Mouse (Mus musculus) embryonic facial prominence, embryonic 11.5 days (tissue): ENCODE results near the gene Pomgnt1. TPM values are rescaled to one million over a fixed set of nuclear protein-coding genes. Genes with fewer than 3 reads are reported as not detected.

Experiments used
- ATAC-seq: fragments of 200-750 bp; cut with Nextera tagmentation; replicated peaks from 2 replicates; pipeline ENCODE4 v1.8.0; 2017; ENCODE audit warnings: low read depth; ENCODE audit not compliant: insufficient number of reproducible peaks, low FRiP score, low TSS enrichment
- DNase-seq: peaks from one replicate; pipeline ENCODE4 v3.0.0-alpha.2; 2015; ENCODE audit warnings: low spot score
- H3K27ac ChIP-seq: fragments of 300-500 bp; sonication (generic); replicated peaks from 2 replicates; pipeline ENCODE4 v1.5.1; 2014; ENCODE audit warnings: mild to moderate bottlenecking, low read depth, low read length, control low read depth
- H3K27me3 ChIP-seq: fragments of 300-500 bp; sonication (generic); 2 replicates; pipeline ENCODE4 v1.6.1; 2014; ENCODE audit warnings: mild to moderate bottlenecking, low read length, moderate library complexity, mixed read lengths; ENCODE audit not compliant: control insufficient read depth, insufficient read depth
- H3K36me3 ChIP-seq: fragments of 300-500 bp; sonication (generic); replicated peaks from 2 replicates; pipeline ENCODE4 v1.6.1; 2014; ENCODE audit warnings: low read depth, mild to moderate bottlenecking, low read length, moderate library complexity, mixed read lengths; ENCODE audit not compliant: control insufficient read depth, insufficient read depth
- H3K4me1 ChIP-seq: fragments of 300-500 bp; sonication (generic); 2 replicates; pipeline ENCODE4 v1.6.1; 2014; ENCODE audit warnings: low read length, mixed read lengths; ENCODE audit not compliant: control insufficient read depth, insufficient read depth
- H3K4me2 ChIP-seq: fragments of 300-500 bp; sonication (generic); 2 replicates; pipeline ENCODE4 v1.6.1; 2014; ENCODE audit warnings: low read depth, mild to moderate bottlenecking, control low read depth, low read length, moderate library complexity
- H3K4me3 ChIP-seq: fragments of 300-500 bp; sonication (generic); 2 replicates; pipeline ENCODE4 v1.5.1; 2014; ENCODE audit warnings: low read depth, low read length, control low read depth
- H3K9ac ChIP-seq: fragments of 300-500 bp; sonication (generic); replicated peaks from 2 replicates; pipeline ENCODE4 v1.6.1; 2014; ENCODE audit warnings: mild to moderate bottlenecking, control low read depth, low read length
- H3K9me3 ChIP-seq: fragments of 300-500 bp; sonication (generic); replicated peaks from 2 replicates; pipeline ENCODE4 v1.6.1; 2016; ENCODE audit warnings: mild to moderate bottlenecking, low read length, inconsistent platforms, mixed read lengths; ENCODE audit not compliant: control insufficient read depth
- WGBS: fragments of 180-500 bp; shearing (Covaris S2); extraction: QIAGEN DNeasy Blood & Tissue Kit; methylation state at CpG from one replicate; pipeline ENCODE4 v1.1.7; 2014; 5-methylcytosine and 5-hydroxymethylcytosine counted together
- polyA plus RNA-seq: library from polyadenylated mRNA; unstranded; fragments of >200 nt; fragmentation: Nextera tagmentation; extraction: Ambion mirVana; gene quantifications from 2 replicates; pipeline ENCODE4 v1.2.1, GENCODE M21; 2014

Gene Pomgnt1
- polyA plus RNA-seq, 1 experiment from 2014 or later = 52.7 TPM

DNA sequence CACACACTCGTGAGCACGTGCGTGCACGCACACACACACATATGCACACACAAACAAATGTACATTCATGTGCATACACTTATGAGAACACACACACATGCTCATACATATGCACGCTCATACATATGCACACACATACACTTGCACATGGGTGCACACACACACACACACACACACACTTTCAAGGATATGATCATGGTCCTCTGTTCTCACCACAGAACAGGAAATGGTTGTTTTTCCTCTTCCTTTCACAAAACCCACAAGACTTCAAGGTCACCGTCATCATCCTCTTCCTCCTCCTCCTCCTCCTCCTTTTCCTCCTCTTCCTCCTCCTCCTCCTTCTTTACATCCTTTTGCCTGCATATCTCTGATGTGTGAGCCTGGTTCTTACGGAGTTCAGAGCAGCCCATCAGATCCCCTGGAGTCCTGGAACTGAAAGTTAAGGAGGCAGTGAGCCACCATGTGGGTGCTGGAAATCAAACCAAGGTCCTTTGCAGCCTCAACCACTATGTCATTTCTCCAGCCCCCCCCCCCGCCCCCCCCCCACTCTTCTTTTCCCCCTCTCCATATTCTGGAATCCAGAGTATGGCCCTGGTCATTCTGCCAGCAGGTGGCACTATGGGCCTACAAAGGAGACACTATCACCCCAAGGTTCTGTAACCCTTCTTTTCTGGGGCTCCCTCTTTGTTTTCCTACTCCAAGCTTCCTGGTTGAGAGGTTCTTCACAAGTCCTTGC, 45.1 kb downstream of the Pomgnt1 start:
- DNase-seq = peak; percentile 81
- no peaks in the 10 kb centered on the region for H3K27me3 ChIP-seq
- WGBS = 83% methylated on average over 7 of the region's 8 CpGs
- H3K4me3 ChIP-seq = no peak overlapping the region
- H3K9ac ChIP-seq = no peak overlapping the region
- H3K36me3 ChIP-seq = no peaks in the 10 kb centered on the region
- H3K4me1 ChIP-seq = no peaks in the 10 kb centered on the region
- ATAC-seq = no peak; the same call in 1 of the 2 replicates
- no peak overlapping the region for H3K27ac ChIP-seq
- no peaks in the 10 kb centered on the region for H3K9me3 ChIP-seq
- H3K4me2 ChIP-seq = no peak overlapping the region

DNA sequence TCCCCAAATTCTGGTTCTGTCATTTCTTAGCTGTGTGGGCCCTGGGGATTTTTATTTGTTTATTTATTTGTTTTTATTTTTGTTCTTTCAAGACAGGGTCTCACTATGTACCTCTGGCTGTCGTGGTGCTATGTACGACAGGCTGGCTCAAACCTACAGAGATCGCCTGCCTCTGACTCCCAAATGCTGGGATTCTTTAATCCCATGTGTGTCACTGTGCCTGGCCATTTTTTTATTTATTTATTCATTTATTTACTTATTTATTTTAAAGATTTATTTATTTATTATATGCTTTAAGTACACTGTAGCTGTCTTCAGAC, 45.7 kb downstream of the Pomgnt1 start:
- DNase-seq (no peak), ATAC-seq (no peak; the same call in 1 of the 2 replicates)
- Histone ChIP-seq H3K4me1 (no peaks in the 10 kb centered on the region), H3K9ac (no peak overlapping the region), H3K4me3 (no peak overlapping the region), H3K9me3 (no peaks in the 10 kb centered on the region), H3K27me3 (no peaks in the 10 kb centered on the region), H3K4me2 (no peak overlapping the region), H3K27ac (no peak overlapping the region), H3K36me3 (no peaks in the 10 kb centered on the region)
- 76% methylated on average over 3 of the region's 3 CpGs for WGBS

DNA sequence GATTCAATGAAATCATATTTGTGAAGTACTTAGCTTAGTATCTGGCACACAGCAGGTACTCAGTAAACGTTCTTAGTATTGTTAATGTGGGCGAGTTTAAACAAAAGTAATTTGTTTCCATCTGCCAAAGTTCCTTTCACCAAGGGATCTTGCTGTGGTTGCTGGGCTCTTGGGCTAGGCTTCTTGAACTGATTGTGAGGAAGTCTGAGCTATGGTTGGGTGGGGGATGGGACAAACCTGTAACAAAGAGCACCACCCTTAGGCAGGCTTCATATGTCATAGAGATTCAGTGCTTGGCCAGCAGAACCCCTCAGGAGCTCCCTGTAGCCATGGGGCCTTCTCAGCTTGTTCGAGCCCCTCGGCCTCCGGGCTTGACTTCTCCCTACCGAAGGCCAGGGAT, 49.4 kb downstream of the Pomgnt1 start, which contains the start of the genes 1700042G07Rik and Gm49337:
Gene 1700042G07Rik, plus strand, starts transcription at position 301 of the 400 bp plus-strand sequence.
Gene Gm49337, plus strand, starts transcription at position 313 of the 400 bp plus-strand sequence.
- no peak for ATAC-seq
- no peak within 1 kb of the TSS for H3K4me2 ChIP-seq
- H3K27ac ChIP-seq = no peak within 1 kb of the TSS

DNA sequence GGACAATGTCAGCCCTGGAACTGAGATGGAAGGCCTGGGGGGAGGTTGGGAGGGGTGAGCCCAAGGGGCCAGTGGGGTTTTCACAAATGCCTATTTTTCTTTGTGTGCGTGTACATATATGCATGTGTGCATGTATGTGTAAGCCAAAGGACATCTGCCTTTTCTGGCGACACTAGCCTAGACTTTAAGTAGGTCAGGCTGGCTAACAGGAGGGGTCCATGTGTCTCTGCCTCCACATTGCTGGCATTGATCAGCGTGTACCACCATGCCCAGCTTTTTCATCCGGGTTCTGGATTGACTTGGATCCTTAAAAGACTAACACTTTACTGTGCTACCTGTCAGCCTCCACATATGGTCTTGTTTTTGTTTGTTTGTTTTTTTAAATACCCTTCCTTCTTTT, 50.1 kb downstream of the Pomgnt1 start:
- no peak overlapping the region for H3K27ac ChIP-seq
- no peaks in the 10 kb centered on the region for H3K27me3 ChIP-seq
- H3K36me3 ChIP-seq = no peaks in the 10 kb centered on the region
- no peak for DNase-seq
- 81% methylated on average over 4 of the region's 4 CpGs for WGBS
- peaks cover 4% of the 10 kb centered on the region for H3K4me1 ChIP-seq
- ATAC-seq = no peak
- no peak overlapping the region for H3K9ac ChIP-seq
- H3K9me3 ChIP-seq = no peaks in the 10 kb centered on the region
- no peak overlapping the region for H3K4me2 ChIP-seq
- no peak overlapping the region for H3K4me3 ChIP-seq

More for the DNA sequence above, 49.4 kb downstream of the Pomgnt1 start, which contains the start of the genes 1700042G07Rik and Gm49337:
- no peak for DNase-seq
- Histone ChIP-seq H3K36me3 (no peaks in the 10 kb centered on the region), H3K27me3 (no peaks in the 10 kb centered on the region), H3K9me3 (no peaks in the 10 kb centered on the region), H3K4me1 (peaks cover 4% of the 10 kb centered on the region), H3K4me3 (no peak within 1 kb of the TSS), H3K9ac (no peak within 1 kb of the TSS)
- 89% methylated on average over 6 of the region's 6 CpGs for WGBS

DNA sequence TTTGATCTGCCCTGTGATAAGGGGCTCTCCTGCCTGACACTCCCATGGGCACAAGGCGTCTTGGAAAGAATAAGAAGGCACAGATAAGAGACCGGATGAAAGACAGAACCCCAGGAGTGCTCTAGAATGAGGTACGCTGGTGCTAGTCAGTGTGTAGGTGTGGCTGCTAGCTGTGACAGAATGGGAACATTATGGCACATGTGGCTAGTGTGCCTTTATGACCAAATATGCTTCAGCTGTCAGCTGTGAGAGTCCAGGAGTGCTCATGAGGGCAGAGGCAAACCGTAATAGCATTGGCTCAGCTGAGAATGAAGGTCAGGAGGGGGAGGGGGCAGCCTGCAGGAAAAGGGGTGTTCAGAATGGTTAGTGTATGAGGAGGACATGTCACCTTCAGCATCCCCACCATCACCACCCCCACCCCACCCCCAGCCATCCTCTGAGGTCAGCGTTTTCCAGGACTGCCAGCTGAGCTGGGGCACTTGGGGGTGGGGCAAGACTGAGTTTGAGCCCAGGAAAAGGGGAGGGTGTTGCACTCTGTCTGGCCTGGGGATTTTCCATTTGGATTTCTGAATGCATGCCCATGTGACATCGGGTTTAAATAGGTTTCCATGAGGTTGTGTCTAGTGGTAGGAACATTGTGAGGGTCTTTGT, 51.0 kb downstream of the Pomgnt1 start:
- no peak overlapping the region for H3K4me3 ChIP-seq
- H3K36me3 ChIP-seq = no peaks in the 10 kb centered on the region
- H3K4me2 ChIP-seq = no peak overlapping the region
- H3K4me1 ChIP-seq = peaks cover 4% of the 10 kb centered on the region
- 41% methylated on average over 6 of the region's 6 CpGs for WGBS
- H3K9ac ChIP-seq = no peak overlapping the region
- no peaks in the 10 kb centered on the region for H3K27me3 ChIP-seq
- no peak for DNase-seq
- H3K27ac ChIP-seq = no peak overlapping the region
- ATAC-seq = no peak
- H3K9me3 ChIP-seq = no peaks in the 10 kb centered on the region

DNA sequence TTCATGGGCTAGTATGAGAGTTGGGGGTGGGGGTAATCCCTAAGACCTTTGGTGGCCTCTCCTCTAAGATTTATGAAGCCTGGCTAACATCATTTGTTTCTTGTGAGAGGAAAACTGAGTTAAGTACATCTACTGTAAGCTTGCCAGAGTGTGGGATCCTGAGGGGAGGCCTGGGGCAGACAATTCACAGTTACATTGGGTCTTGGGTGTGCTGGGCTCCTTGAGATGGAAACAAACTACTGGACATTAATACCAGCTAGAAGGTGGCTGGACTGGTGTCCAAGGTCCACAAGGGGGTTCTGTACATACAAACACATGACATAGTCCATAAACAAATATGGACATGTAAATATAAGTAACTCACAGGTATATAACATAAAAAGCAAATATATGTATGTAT, 51.5 kb downstream of the Pomgnt1 start:
- no peaks in the 10 kb centered on the region for H3K27me3 ChIP-seq
- no peaks in the 10 kb centered on the region for H3K36me3 ChIP-seq
- no peak overlapping the region for H3K27ac ChIP-seq
- no peaks in the 10 kb centered on the region for H3K9me3 ChIP-seq
- no peak overlapping the region for H3K9ac ChIP-seq
- no peak overlapping the region for H3K4me3 ChIP-seq
- no peak overlapping the region for H3K4me2 ChIP-seq
- DNase-seq (no peak), ATAC-seq (no peak)
- peaks cover 4% of the 10 kb centered on the region for H3K4me1 ChIP-seq

DNA sequence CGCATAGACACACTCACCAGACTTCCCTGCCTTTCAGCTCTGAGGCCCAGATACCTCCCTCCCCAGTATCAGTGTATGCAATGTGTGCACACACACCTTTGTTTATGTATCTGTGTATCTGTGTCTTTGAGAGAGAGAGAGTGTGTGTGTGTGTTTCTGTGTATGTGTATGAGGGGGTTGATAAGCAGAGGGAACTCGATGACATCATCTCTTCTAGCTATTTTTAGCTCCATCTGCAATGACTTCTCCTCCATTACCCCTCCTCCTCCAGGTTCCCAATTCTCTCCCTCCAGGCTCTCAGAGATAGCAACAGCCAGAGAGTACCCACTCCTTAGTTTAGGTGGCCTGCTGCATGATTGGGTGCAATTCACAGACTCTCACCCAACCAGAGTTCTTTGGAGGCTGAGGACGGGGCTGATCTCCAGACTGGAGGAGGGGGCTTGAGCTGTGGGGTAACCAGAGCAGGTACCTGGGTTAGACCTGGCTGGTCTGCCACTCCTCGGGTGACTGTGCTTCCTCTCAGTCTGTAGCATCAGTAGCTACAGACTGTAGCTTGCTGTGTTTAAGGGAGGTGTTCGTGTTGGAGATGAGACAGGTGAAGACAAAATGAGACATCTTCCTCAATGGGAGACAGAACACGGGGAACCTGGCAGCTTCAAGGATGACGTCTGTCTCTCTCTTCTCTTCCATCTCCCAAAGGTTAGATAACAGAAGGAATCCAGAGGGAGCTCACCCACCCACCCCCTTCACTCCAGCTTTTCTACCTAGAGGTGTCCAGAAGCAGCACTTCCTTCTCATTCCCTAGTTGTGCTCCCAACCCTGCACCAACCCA, 52.3 kb downstream of the Pomgnt1 start:
- H3K4me3 ChIP-seq = no peak overlapping the region
- H3K27me3 ChIP-seq = no peaks in the 10 kb centered on the region
- peaks cover 4% of the 10 kb centered on the region for H3K4me1 ChIP-seq
- 61% methylated on average over 7 of the region's 7 CpGs for WGBS
- no peak overlapping the region for H3K27ac ChIP-seq
- no peaks in the 10 kb centered on the region for H3K9me3 ChIP-seq
- DNase-seq (no peak), ATAC-seq (peak; percentile 49)
- H3K9ac ChIP-seq = no peak overlapping the region
- H3K36me3 ChIP-seq = no peaks in the 10 kb centered on the region
- H3K4me2 ChIP-seq = no peak overlapping the region
